Mouse (Mus musculus) induced T-regulatory cell, adult 2 months (primary cell): Measurements from ENCODE around the gene Snrpc.

Source experiments
- DNase-seq: peaks from one replicate; pipeline ENCODE4 v3.0.0-alpha.2; 2012; ENCODE audit warnings: low read depth

Snrpc gene

DNA sequence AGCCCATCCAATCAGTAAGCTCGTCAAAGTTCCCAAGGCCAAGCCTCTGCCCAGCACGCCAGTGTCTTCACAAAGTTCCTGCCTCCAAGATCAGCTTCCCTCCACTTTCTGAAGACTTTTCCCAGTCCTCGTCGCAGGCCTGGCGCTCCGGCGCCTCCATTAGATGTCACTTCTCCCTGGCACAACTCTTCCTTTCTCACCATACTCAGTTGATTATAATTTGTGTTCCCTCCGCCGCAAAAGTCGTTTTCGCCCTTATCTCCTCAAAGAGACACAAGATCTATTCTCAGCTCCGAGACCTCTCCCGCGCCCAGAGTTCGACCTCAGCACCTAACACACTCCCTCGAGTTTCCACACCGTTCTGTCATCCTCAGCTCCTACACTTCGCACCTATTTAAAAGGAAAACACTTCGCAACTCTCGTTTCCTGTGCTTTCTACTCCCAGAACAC is 18.4 kb upstream of the Snrpc start:
- DNase-seq: peak; percentile 64

DNA sequence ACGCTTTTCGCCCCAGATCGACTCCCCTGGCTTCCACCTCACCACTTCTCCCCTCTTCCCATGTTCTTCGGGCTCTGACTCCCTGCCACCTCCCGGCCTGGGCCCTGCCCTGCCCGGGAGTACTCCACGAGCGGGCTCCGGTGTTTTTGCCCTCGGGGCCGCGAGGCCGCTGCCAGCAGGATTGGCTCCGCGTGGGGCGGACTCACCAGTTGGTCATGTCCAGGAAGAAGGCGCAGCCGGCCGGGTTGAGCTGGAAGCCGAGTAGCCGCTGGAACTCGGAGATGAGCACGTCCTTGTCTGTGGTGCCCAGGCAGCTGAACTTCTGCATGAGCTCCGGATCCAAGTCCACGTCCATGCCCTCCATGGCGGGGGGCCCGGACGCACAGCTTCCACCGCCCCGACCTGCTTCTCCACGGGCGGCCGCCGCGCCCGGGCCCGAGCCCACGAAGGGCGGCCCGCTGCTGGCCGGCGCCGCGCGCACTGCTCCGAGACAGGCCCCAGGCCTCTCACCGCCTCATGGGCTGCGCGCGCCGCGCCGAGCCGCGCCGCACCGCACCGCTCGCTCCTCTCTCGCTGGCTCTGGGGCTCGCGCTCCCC is 17.9 kb upstream of the Snrpc start:
- DNase-seq: peak; percentile 67

DNA sequence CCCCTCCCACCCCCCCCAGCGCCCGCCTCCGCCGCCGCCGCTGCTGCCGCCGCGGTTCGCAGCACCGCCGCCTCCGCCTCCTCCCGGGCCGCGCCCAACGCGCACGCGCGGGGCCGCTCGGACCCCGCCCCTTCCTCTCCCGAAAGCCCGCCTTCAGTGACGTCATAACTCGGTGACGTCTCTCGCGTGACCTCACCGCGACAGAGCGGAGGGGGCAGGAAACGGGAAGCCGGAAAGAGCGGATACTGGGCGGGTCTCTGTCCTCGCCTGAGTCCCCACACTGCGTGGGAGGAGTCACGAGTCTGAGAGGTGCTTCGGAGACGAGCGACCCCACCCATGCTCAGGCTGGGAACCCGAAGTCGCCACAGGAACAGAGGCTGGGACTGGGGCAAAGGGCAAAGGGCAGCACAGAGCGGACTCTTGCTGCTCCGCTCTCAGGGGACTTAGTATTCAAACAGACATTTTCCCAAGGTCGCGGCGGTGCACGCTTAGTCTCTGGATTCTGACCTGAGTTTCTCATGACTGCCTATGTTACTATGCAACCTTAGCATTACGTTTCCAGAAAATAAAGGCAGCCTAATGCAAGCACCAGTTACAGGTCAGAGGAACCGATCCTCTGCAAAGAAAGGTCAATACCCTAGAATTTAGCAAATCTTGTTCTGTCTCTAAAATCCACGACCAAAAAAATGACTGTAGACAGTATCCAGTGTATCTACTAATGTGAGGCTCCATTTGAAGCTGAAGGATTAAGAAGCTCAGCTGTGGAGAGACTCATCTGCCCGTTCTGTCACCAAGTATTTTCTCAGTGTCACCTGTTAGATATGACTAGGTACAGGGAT is 17.2 kb upstream of the Snrpc start, which contains the start of gene D17Wsu92e:
Gene D17Wsu92e, minus strand, starts transcription at position 81 of the 839 bp plus-strand sequence.
- DNase-seq: peak; percentile 100

DNA sequence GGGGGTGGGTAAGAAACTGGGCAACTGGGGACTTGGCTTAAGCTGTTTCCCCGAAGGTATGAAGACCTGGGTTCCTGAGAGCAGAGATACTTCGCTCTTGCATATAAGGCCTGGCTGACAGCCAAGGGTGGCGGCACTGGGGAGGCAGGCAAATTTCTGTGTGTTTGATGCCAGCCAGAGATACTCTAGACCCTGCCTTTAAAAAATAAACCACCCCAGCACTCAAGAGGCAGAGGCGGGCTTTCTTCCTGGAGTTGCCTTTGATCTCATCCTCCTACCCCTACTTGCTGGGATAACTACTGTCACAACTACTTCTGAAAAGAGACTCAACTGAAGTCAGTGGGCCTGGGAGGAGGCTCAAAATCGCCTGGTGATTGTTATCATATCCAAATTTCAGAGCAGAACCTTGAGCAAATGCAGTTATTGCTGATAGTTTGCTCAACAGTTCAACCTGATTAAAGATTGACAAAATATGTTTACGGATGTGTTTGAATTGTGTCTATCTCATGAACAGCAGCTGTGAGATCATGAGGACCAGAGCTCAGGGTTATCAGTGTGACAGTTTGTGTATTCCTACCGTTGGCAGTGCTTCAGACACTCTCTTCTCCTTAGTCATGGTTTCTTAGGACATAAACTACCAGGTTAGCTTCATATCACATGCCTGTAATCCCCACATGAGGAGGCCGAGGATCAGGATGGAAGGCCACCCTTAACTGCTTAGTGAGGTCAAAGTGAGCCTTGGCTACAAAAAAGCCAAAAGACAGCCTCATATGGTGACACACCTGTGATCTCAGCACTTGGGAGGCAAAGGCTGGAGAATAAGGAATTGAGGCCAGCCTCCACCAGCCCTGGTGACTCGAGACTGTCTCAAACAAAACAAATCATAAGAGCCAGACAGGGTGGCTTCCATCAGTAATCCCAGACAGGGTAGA is 16.3 kb upstream of the Snrpc start:
- peak; percentile 75 for DNase-seq

DNA sequence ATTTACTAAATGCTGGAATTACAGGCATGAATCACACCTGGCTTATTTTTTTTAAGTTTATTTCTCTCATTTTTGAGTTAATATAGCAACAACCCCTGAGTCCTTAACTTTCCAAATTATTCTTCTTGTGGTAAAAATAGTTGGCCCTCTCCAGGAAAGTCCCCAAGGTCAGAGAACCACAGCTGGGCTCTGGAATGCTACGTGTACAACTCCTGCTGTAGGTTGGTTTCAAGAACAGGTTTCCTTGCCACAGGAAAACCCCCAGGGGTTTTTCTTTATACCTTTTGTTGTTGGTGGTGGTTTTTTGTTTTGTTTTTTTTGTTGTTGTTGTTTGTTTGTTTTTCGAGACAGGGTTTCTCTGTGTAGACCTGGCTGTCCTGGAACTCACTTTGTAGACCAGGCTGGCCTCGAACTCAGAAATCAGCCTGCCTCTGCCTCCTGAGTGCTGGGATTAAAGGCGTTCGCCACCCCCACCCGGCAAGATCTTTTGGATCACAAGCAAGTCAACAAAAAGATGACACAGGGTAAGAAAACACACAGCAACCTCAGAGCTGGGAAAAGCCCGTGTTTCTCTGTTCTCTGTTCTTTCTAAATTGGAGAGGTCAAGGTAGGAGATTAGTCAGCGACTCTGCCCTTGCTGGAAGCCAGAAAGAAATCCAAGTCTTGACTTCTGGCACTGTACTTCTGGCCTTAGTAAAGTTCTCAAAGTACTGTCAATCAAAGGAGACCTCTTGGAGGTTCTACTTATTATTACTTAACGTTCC is 14.6 kb upstream of the Snrpc start:
- DNase-seq: peak; percentile 63

DNA sequence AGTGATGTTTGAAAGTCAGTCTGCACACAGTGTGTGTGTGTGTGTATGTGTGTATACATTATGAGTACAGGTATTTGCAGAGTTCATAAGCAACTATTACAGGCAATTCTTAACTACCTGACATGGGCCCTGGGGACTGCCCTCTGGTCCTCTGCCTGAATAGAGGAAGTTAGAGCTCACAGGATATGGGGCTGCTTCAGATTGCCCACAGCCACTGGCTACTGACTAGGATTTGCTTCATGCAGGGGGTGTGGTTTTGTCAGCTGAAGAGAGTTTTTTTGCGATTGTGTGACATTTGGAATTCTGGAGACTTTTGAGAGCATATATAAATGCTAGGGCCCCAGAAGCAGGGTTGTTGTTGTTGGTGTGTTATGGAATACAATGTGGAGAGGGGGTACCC is 13.0 kb upstream of the Snrpc start:
- DNase-seq: peak; percentile 69

DNA sequence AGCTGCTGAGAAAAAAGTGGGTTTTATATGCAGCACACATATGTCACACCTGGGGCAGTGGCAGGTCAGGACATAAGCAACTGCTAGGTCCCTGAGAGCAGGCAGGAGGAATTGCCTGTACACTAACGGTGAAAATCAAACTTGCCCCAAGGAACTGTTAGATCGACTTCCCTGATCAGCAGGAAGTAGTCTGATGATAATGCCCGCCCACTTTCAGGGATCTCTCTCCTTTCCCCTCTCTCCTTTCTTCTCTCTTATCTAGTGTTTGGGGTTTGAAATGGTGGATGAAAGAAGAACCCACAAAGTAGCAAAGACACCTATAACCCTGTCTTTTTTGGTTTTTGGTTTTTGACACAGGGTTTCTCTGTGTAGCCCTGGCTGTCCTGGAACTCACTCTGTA is 12.4 kb upstream of the Snrpc start:
- DNase-seq: peak; percentile 79

DNA sequence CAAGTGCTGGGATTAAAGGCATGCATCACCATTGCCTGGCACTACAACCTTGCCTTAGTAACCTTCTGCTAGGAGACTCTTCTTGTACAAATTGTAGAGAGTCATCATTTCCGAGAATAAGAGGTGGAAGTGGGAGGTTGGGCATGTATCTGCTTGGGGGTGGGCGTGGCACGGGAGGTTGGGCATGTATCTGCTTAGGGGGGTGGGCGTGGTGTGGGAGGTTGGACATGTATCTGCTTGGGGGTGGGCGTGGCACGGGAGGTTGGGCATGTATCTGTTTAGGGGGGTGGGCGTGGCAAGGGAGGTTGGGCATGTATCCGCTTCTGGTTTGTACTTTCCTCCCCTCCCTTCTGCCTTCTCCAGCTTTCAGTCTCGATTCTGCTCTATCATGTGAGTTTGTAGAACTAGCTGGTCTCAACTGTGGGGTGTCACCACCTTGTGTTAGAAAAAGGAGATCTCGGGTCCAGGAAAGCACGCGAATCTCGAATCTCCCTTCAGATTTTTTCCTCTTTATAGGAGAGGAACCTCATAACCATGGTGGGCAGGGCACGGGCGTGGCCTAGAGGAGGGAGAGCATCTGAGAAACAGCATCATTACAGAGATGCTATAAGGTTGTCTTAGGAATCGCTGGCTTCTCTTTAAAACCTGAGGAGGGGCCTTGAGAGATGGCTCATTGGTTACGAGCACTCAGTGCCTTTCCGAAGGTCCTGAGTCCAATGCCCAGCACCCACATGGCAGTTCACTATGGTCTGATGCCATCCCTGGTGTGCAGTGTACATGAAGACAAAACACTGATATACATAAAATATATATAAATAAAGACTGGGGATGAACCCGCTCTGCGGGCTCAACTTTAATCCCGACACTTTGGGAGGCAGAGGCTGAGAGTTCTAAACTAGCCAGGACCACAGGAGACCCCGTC is 11.7 kb upstream of the Snrpc start:
- DNase-seq: peak; percentile 98

DNA sequence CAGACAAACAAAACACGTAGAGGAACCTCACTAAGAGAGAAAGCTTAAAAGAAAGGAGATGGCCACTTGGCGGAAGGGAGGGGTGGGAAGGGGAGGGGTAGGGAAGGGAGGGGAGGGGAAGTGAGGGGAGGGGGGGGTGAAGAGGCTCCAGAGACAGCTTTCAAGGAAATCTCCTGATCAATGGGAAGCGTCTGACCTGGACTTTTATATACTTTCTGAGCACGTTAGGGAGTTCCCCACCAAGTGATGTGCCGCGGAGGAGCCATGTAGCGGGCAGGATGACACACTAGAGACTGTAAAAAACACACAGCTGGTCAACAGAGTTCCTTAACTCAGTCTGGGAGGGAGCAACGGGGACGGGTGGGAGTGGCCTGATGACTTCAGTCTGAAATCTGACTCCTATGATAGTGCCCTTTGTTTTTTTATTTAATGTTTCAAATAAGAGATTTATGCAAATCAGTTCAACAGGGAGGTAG is 11.0 kb upstream of the Snrpc start:
- peak; percentile 85 for DNase-seq

DNA sequence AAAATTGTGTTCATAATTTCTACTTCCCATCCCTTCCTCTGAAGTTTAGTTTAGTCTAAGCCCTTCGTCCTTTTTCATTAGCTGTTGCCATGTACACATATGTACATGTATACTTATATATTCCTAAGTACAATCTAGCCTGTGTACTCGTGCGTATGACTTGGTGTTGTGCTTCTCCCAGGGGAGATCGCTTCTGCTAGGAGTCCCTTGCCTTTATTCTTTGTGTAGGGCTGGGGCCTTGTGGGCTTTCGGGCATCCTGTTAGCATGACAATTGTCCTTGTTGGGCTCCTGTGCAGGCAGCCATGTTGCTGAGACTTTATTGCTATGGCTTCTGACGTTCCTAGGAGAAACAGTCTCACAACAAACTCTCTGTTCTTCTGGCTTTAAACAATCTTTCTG is 10.4 kb upstream of the Snrpc start:
- no peak for DNase-seq

DNA sequence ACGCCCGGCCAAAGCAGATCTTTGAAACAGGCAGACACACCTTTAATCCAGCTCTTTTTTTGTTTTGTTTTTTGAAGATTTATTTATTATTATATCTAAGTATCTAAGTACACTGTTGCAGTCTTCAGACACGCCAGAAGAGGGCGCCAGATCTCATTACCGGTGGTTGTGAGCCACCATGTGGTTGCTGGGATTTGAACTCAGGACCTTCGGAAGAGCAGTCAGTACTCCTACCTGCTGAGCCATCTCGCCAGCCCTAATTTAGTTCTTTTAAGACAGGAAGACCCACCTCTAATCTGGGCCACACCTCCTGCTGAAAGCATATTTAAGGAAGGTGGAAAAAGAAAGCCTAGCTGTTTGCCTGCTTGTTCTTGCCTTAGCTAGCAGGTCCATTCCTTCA is 7.5 kb upstream of the Snrpc start:
- DNase-seq: peak; percentile 69

DNA sequence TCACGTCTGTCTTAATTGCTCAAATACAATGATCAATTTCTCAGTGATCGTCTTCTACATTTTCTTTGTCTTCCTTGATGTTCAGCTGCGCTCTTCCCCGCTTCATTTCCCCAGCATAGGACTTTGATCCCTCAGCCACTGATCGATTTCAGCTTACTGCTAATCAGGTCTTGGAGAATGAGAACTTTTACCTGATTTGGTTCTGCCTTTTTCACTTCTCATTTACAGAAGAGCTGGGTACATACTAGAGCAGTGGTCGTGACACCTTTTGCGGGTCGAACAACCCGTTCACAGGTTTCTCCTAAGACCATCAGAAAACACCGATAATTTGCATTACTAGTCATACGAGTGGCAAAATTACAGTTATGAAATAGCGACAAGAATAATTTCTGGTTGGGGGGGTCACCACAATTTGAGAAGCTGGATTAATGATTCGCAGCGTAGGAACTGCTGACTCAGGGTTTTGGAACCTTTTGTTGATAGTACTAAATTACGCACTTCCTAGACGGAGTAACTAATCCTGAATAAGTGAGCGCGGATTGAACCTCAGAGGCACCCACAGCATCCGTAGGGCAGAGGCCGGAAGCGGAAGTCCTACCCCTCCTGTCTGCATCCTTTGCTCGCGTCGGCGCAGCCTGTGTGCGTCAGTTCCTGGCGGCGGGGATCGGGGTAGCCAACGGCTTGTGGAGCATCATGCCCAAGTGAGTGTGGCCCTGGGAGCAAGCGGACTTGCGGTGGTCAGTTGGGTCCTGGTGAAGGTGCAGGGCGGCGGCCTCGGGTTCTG is 1.7 kb downstream of the Snrpc start:
- DNase-seq: peak; percentile 97

DNA sequence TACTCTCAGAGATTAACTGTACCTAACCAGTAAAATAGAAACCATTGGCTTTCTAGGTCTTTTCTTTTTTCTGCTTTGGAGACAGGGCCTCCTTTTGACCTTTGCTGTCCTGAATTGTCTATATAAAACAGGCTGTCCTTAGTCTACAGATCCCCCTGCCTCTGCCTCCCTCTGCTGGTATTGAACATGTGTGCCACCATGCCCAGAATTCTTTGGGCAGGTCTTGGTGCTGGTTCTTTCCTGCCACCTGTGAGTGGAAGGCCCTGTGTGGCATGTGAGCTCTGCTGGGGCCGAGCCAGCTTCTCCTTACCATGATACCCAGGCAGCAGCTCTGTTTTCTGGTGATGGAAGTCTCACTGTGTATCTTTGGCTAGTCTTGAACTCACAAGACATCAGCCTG is 10.4 kb downstream of the Snrpc start:
- no peak for DNase-seq

DNA sequence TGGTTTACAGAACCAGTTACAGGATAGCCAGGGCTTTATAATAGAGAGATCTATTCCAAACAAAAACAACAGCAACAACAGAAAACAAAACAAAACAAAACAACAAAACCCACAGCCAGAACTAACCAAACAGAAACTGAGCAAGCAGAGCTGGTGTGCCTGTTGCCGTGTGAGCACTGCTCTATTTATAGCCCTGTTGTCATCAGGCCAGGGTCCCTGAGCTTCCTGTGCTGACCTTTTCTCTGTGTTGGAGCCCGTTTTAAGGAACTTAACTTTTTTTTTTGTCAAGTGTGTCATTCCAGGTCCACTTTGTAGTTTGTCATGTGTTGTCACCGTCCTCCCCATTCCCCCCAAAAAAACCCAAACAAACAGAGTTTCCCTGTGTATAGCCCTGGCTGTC is 13.1 kb downstream of the Snrpc start:
- DNase-seq: no peak

DNA sequence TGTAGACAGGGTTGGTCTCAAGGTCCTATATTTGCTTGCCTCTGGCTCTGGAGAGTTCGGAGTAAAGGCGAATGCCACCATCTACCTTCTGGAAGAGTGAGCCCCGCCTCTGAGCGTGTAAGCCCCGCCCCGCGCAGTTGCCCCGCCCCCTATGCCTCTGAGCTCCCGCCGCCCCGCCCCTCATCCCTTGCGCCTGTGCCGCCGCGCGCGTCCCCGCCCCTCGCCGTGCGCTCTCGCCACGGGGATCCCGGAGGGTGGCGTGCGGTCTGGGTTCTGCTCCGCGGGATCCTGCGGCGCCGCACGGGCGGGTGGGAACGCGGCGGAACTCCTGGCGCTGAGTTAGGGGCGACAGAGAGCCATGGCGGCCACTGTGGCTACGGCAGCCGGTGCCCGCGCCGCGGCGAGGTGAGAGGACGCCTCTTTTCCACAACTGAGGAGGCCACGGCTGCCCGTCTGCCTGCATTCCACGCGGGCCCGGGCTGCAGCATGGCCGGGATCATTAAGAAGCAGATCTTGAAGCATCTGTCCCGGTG is 18.4 kb downstream of the Snrpc start, which contains the start of gene Uhrf1bp1:
Gene Uhrf1bp1, plus strand, starts transcription at position 177 of the 533 bp plus-strand sequence.
- DNase-seq: peak; percentile 91

DNA sequence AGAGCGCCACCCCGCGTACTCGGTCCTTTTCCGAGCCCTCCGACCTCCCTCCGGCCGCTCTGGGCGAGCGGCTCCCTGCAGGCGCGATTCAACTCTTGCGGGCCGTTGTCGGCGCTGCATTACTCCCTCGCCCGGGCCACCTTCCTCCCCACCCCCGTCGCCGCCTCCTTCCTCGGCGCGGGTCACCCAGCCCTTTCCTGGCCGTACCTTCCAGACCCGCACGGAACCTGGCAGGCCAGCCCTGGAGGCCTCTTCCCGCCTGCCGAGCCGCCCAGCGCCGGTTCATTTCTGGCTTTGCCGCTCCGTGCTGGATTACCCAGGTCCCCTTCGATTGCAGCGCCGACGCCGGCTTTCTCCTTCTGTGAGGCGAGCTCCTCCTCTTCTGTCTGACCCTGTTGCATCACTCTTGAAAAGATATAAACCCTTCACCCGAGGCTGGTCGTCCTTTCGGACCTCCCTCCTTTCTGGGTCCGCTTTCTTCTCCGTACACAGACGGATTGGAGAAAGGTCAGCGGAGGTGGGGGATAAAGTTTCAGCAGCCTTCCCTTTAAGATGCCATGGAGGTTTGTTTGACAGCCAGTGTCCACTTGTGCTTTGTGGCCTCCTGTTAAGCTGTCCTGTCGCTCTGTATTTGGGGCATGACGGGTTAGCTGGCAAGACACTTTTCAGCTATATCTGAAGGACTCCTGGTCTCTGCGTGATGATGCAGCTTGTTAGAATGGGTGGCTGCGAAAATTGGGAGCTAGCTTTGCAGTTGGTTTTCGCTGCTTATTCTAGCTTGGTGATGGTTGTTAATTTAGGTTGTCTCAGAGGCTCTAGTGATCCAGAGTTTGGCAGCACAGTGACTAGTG is 19.1 kb downstream of the Snrpc start:
- DNase-seq: peak; percentile 56

DNA sequence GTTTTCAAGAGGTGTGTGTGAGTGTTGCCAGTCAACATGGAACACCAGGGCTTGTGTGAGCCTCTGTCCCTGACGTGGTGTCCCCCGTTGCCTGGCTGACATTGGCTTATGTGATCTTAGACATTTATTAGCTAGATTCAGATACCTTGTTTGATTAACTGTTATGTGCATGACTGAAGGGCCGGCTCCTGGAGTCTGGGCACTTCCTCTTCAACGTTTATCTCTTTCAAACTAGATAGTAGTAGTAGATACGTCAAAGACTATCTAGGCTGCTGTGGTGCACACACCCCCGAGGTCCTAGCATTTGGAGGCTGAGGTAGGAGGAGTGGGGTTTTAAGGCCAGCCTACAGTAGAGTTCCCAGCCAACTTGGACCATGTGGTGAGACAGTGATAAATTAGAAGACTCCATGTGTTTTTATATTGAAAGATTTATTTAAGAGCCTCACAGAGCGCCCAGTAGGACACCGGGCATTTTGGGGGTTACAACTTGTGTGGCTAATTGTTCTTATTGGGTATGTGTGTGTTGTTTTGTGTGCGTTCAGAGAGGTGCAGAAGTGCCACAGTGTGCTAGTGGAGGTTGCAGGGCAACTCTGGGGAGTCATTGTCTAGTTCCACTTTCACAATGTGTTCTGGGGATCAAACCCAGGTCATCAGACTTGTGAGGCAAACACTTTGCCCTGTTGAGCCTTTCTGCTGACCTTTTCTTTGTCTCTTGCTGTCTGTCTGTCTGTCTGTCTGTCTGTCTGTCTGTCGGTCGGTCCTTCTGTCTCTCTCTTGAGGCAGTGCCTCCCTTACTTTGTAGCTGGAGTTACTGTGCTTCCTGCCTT is 19.9 kb downstream of the Snrpc start:
- DNase-seq: peak; percentile 39
